Mouse (Mus musculus) E14TG2a.4 (cell line): ENCODE results near the gene Mcm6.

Source experiments
- CTCF ChIP-seq: conservative IDR thresholded peaks from 2 replicates; pipeline ENCODE4 v1.5.1; 2014; ENCODE audit warnings: low read length
- NANOG ChIP-seq: IDR thresholded peaks from 2 replicates; pipeline ENCODE4 v1.6.1; 2014; ENCODE audit warnings: borderline replicate concordance, low read length, mixed read lengths
- POU5F1 ChIP-seq: IDR thresholded peaks from 2 replicates; pipeline ENCODE4 v1.6.1; 2014; ENCODE audit warnings: low read length, borderline replicate concordance

DNA sequence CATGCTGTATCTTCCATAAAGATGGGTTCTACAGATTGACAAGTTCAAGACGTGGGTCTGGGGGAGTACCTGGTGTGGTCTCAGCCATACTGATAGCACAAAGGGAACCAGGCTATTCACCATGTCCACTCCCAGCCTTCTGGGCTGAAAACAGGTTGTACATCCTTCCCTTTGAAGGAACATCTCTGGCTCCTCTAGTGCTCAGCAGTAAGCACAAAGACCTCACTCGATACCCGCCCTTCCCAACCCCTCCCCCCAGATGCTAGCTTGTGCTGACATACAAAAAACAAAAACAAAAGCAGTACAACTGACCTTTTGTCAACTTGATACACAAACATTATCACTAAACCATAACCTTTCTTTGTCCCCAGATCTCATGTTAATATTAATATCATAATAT, 35.2 kb upstream of the Mcm6 start:
- TF ChIP-seq CTCF (no peak), POU5F1 (no peak), NANOG (no peak)
